Comparison of ENCODE assay signal across 24 mouse cellular contexts in the genomic region with DNA sequence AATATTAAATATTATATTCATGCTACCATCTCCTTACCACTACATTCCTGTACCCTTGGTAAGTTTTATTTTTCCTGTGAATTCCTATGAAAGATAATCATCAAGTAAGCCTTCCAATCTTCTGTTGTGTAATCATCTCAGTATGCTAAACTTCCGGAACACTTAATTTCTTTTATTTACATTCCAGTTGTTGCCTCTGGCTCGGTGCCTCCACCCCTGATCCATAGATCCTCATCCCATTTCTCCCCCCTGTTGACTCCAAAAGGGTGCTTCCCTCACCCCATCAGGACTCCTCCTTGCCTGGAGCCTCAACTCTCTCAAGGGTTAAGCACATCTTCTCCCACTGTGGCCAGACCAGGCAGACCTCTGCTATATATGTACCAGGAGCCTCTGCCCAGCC.
"Had no signal": no experiment of that assay in that cellular context is flagged by ENCODE, and none has a peak within 500 bp of the region (broad histone marks: within the 10 kb centered on the region; RNA-seq: fewer than 3 reads in every experiment).

No protein-coding gene starts in this region.

- ATAC-seq: hindbrain, embryonic 16.5 days; inflammation-experienced regulatory T-cells, adult 6 months; intestine, embryonic 15.5 days; intestine, postnatal 0 days had no signal

- H3K27ac ChIP-seq: gastrocnemius, adult 2 months; heart, embryonic 10.5 days; hindbrain, embryonic 10.5 days; hindbrain, embryonic 12.5 days; hindbrain, embryonic 14.5 days; intestine, embryonic 15.5 days; layer of hippocampus, adult 2 months; left cerebral cortex, adult 2 months; limb, embryonic 10.5 days; limb, embryonic 12.5 days had no signal

- H3K4me3 ChIP-seq: gastrocnemius, adult 2 months; heart, embryonic 10.5 days; heart, embryonic 12.5 days; hindbrain, embryonic 10.5 days; hindbrain, embryonic 12.5 days; intestine, embryonic 15.5 days; layer of hippocampus, adult 2 months; left cerebral cortex, adult 2 months; limb, embryonic 10.5 days; limb, embryonic 12.5 days had no signal

- H3K9me3 ChIP-seq: heart, embryonic 10.5 days; hindbrain, embryonic 10.5 days; limb, embryonic 10.5 days had no signal

- DNase-seq: gastrocnemius, adult 2 months; gastrocnemius, postnatal 10 days; gastrocnemius, postnatal 25 days; heart, adult 18-20 months; heart, postnatal 10 days; heart, postnatal 4 days; kidney, adult 18-20 months; kidney, adult 8-10 months; kidney, postnatal 10 days; kidney, postnatal 25 days; kidney, postnatal 4 days had no signal

- H3K4me1 ChIP-seq: heart, embryonic 10.5 days; heart, embryonic 12.5 days; hindbrain, embryonic 10.5 days; hindbrain, embryonic 12.5 days; intestine, embryonic 15.5 days; limb, embryonic 10.5 days; limb, embryonic 12.5 days had no signal

- H3K36me3 ChIP-seq: heart, embryonic 10.5 days; heart, embryonic 12.5 days; hindbrain, embryonic 10.5 days; hindbrain, embryonic 12.5 days; intestine, embryonic 15.5 days; limb, embryonic 10.5 days; limb, embryonic 12.5 days had no signal

- H3K4me2 ChIP-seq: heart, embryonic 12.5 days; hindbrain, embryonic 12.5 days; hindbrain, embryonic 14.5 days; intestine, embryonic 15.5 days; limb, embryonic 12.5 days had no signal

- H3K27me3 ChIP-seq: heart, embryonic 12.5 days; hindbrain, embryonic 12.5 days; intestine, embryonic 15.5 days; limb, embryonic 12.5 days had no signal

- H3K9ac ChIP-seq: heart, embryonic 12.5 days; hindbrain, embryonic 12.5 days; hindbrain, embryonic 14.5 days; intestine, embryonic 15.5 days; limb, embryonic 12.5 days had no signal
